Comparison of ENCODE assay signal across 22 mouse cellular contexts in the genomic region with DNA sequence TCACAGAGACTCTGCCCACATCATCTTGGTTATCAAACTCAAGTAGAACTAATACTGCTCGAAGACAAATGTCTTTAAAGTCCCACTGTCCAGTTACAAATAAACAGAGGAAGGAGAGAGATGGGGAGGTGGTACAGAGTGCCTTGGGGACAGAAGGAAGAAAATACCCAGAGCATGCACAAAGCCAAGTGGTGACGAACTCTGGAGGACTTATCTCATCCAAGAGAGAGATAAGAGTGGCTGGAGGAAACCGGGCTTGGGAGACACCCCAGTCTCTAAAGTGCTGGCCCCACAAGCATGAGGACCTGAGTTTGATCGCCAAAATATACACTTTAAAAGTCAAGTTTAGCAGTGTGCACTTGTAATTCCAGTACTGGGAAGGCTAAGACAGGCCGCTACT.
DNase-seq lines count a peak whose midpoint lies in the region; ATAC-seq lines count a peak whose summit lies in the region.
"Had no signal": no experiment of that assay in that cellular context is flagged by ENCODE, and none has a peak within 500 bp of the region (broad histone marks: within the 10 kb centered on the region; RNA-seq: fewer than 3 reads in every experiment).

No protein-coding gene starts in this region.

- H3K4me3 ChIP-seq in heart, embryonic 12.5 days = no peak overlapping the region
- H3K4me3 ChIP-seq: embryonic facial prominence, embryonic 13.5 days; embryonic facial prominence, embryonic 15.5 days; erythroblast, embryonic 14.5 days; forebrain, embryonic 10.5 days; forebrain, embryonic 13.5 days had no signal

- H3K4me1 ChIP-seq in heart, embryonic 12.5 days (replicated peaks) = peaks cover 52% of the 10 kb centered on the region
- H3K4me1 ChIP-seq: forebrain, embryonic 13.5 days had no signal

- no peaks in the 10 kb centered on the region for H3K36me3 ChIP-seq in heart, embryonic 12.5 days
- H3K36me3 ChIP-seq: embryonic facial prominence, embryonic 13.5 days; embryonic facial prominence, embryonic 15.5 days; forebrain, embryonic 10.5 days had no signal

- H3K4me2 ChIP-seq in heart, embryonic 12.5 days = no peak overlapping the region
- H3K4me2 ChIP-seq: embryonic facial prominence, embryonic 13.5 days; embryonic facial prominence, embryonic 15.5 days; forebrain, embryonic 13.5 days had no signal

- WGBS in heart, embryonic 12.5 days = 17% methylated on average over 5 of the region's 5 CpGs

- no peaks in the 10 kb centered on the region for H3K9me3 ChIP-seq in heart, embryonic 12.5 days (replicated peaks)
- H3K9me3 ChIP-seq: embryonic facial prominence, embryonic 13.5 days; embryonic facial prominence, embryonic 15.5 days; forebrain, embryonic 10.5 days; forebrain, embryonic 13.5 days had no signal

- 0 out of 2 replicates have a peak overlapping the region, but pooled peaks have one; percentile 8 for H3K27ac ChIP-seq in heart, embryonic 12.5 days (ENCODE audit: poor library complexity, severe bottlenecking)
- H3K27ac ChIP-seq: embryonic facial prominence, embryonic 13.5 days; embryonic facial prominence, embryonic 15.5 days; forebrain, embryonic 10.5 days; forebrain, embryonic 13.5 days had no signal

- intact Hi-C loops in heart, postnatal 14 days (cut with DNase I) = no loop called here
- intact Hi-C loops in heart, postnatal 25 days (cut with DNase I) = no loop called here

- H3K9ac ChIP-seq in heart, embryonic 12.5 days = no peak overlapping the region
- H3K9ac ChIP-seq: embryonic facial prominence, embryonic 13.5 days; embryonic facial prominence, embryonic 15.5 days; forebrain, embryonic 13.5 days had no signal

- peaks cover 8% of the 10 kb centered on the region; the same call in 1 of the 2 replicates for H3K27me3 ChIP-seq in heart, embryonic 12.5 days (replicated peaks)
- H3K27me3 ChIP-seq: embryonic facial prominence, embryonic 13.5 days; embryonic facial prominence, embryonic 15.5 days; forebrain, embryonic 13.5 days had no signal

- DNase-seq in heart, adult 11 months = peak; percentile 87
- no peak for DNase-seq in heart, postnatal 14 days
- DNase-seq in heart, postnatal 25 days (ENCODE audit: low spot score) = no peak
- peak; percentile 18 for DNase-seq in testis, postnatal 10 days (ENCODE audit: low spot score)
- DNase-seq in testis, postnatal 14 days (ENCODE audit: low spot score) = no peak
- DNase-seq: adrenal gland, adult 2 months; adrenal gland, postnatal 10 days; adrenal gland, postnatal 25 days; cerebellum, adult 11 months; cerebellum, adult 18-20 months; cerebellum, adult 8-10 months; cerebellum, adult 9-11 months; cerebellum, postnatal 14 days; cerebellum, postnatal 36 days; embryo, embryonic 11 days had no signal

- ATAC-seq in heart, embryonic 12.5 days (ENCODE audit: insufficient number of reproducible peaks, low FRiP score) = no peak
- ATAC-seq: forebrain, embryonic 13.5 days; forebrain, embryonic 16.5 days had no signal

Comparison
In these comparisons a context has a peak if more than half of its experiments do, and no peak if none do; other contexts are left out.
1. DNase-seq: peak in heart, adult 11 months (single experiment) and testis, postnatal 10 days (single experiment); none in heart, postnatal 14 days (0 of 2), heart, postnatal 25 days (single experiment) and testis, postnatal 14 days (single experiment).